Mouse (Mus musculus) spleen, postnatal 36 days (tissue): ENCODE results near the gene Pik3c2b.

Experiments
- DNase-seq, 2 experiments: peaks; one replicate each; pipeline ENCODE4 v3.0.0; 2022; ENCODE audit warnings: low spot score in 2 of 2, mixed read lengths in 1 of 2

Pik3c2b gene

DNA sequence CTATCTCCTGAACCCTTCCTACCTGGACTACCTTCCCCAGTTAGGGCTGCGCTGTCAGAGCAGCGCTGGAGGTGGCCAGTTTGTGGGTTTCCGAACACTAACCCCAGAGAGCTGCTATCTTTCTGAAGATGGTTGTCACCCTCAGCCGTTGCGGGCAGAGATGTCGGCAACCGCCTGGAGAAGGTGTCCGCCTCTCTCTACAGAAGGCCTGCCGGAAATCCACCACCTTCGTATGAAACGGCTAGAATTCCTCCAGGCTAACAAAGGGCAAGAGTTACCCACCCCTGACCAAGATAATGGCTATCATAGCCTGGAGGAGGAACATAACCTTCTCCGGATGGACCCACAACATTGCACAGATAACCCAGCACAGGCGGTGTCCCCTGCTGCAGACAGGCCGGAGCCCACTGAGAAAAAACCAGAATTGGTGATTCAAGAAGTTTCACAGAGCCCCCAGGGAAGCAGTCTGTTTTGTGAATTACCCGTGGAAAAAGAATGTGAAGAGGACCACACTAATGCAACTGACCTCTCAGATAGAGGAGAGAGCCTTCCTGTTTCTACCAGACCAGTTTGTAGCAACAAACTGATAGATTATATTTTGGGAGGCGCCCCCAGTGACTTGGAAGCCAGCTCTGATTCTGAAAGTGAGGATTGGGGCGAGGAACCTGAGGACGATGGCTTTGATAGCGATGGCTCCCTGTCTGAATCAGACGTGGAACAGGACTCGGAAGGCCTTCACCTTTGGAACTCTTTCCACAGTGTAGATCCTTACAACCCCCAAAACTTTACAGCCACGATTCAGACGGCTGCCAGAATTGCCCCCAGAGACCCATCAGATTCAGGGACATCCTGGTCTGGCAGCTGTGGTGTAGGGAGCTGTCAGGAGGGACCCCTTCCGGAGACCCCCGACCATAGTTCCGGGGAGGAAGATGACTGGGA is 87.2 kb downstream of the Pik3c2b start:
- DNase-seq: peak; percentile 22 to 30

DNA sequence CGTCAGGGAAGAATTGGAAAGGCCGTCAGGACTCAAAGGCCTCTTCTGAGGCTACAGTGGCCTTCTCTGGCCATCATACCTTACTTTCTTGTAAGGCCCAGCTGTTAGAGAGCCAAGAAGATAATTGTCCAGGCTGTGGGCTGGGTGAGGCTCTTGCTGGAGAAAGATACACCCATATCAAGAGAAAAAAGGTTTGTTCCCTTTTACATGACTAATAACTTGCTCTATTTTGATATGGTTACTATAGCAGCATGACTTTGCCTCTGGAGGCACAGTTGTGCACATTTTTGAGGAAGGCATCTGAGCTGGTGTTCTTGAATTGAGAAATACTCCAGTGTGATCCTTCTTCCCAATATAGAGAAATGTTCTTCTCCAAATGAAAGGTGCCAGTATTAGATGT is 88.0 kb downstream of the Pik3c2b start:
- peak; percentile 31 to 49 for DNase-seq

DNA sequence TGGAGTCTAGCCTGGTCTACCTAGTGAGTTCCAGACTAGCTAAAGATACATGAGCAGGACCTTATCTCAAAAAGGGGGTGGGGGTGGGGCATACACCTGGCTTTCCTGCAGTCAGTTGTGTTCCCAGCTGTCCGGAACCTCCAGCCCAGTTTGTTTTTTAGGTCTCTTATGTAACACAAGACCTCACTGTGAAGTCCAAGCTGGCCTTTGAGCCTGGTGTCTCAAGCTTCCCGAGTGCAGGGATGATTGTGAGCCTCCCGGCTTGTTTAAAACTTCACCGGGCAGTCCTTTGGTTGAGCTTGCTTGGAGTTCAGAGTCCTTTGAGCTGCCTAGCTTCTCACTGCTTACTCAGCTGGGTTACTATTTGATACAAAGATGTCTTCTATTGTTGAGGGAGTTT is 88.6 kb downstream of the Pik3c2b start:
- no peak for DNase-seq

DNA sequence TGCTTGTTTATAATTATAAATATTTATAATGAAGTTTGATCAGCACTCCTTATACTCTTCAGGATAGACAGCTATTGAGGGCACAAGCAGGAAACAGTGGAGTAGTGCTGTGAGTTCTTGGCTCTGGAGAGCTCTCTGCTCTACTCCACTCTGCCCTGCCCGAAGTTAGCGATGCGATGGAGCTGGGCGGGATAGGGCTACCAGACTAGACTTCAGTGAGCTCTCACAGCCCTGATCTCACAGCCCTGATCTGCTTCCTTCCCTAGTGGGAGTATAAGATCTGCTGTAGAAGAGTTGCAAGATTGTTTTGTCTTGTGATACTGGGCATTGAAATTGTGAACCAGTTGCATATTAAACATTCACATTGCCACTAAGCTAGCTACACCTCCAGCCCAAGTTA is 89.4 kb downstream of the Pik3c2b start:
- peak in 1 of 2 experiments; percentile 27 for DNase-seq

DNA sequence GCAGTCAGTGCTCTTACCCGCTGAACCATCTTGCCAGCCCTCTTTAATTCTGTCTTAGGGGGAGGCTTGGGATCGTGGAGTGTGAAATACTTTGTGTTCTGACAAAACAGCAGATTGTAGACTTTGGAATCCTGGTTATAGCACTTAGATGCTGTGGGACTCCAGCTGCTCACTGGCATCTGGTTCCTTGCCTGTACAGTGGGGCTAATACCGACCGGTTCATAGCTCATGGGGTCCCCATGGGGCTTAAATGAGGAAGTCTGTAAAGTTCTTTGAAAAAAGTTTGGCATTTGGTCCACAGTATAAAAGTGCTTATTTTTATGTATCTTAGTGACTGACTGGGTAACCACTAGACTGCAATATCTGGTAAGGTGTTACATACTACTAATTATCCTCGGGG is 90.3 kb downstream of the Pik3c2b start:
- DNase-seq: peak; percentile 35 to 39

DNA sequence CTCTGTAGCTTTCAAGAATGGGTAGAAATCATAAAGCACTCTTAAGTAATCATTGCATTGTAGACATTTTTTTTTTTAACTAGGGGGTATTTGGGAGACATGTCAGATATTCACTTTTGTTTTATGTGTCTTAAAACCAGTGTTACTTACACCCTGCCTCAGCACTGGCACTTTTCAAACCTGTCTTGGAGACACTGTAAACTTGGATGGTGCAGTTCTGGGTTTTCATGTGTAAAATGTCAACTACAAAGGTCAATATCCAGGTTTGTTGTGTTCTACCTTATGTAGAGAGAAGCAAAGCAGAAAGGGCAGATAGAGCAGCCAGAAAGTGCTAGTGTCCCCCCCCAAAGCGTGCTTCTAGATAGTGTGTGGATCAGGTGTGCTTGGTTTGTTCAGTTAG is 92.9 kb downstream of the Pik3c2b start:
- no peak for DNase-seq

DNA sequence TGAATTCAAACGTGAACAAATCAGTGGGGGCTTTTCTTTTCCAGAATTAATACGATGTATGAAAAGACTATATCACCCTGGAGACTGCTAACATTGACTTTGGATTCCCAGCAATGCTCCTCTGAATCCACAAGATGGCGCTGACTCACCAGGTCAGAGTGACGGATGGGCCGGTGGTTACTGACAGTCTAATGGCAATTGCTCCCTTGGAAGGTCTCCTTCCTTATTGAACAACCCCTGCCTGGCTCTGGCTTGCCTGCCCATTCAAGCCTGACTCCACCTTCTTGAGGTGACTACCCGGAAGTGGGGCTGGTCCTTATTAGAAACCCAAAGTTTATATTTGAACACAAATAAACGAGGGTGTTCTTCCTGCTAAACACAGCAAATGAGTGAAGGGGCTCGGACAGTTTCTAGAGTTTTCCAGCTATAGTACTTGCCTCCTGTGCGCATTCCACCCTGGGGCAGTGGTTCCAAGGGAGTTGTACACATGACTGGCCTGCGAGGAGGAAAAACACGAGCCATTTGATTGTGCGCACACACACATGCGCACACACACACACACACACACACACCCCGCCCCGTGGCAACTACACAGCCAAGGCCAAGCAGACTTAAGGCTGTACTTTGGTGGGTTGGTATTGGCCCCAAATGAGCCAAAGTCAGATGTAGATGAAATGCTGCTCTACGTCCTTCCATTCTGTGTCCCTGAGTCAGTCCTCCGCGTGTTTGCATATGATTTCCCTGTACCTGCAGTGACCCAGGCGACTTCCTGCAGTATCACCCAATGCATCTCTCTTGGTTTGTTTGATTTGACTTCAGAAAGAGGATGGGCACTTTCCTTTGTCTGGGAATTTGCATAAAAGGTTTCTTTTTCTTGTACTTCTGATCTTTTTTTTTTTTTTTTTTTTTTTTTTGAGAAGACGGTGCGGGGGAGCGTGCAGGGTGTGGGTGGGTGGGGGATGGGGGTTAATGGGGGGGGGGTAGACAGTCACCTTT is 100.8 kb downstream of the Pik3c2b start:
- peak; percentile 41 to 62 for DNase-seq

DNA sequence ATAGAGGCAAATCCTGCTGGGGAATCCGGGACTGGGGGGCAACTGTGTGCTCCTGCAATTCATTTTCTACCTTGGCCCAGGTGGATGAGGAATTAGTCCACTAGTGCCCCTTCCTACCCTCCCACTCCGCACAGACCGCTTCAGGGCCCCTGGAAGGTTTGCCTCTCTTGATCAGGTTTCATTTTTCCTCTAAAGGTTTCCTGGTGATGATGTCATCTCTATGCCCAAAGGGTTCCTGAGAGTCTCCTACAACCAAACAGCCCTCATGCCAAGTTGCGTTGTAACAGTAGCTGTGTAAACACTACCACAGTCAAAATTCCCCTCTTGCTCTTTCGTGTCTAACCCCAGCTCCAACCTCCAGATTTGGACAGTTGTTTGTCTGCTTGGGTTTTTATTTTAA is 101.9 kb downstream of the Pik3c2b start:
- no peak for DNase-seq

DNA sequence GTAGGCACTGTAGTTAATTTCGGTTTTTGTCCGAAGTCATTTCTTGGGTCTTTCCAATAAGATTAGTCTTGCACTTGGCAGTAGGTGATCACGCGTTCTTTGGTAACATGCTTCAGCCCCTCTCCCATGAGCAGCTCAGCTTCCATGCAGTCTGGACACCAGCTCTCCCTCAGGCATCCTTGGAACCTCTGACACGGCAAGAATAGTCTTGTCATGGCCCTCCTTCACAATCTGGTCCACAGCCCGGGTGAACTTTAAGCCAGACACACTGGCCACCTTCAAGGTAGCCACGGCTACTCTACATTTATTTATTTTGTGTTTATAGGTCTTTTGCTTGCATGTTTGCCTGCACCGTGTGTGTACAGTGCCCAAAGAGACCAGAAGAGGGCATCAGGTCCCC is 102.7 kb downstream of the Pik3c2b start:
- no peak for DNase-seq

DNA sequence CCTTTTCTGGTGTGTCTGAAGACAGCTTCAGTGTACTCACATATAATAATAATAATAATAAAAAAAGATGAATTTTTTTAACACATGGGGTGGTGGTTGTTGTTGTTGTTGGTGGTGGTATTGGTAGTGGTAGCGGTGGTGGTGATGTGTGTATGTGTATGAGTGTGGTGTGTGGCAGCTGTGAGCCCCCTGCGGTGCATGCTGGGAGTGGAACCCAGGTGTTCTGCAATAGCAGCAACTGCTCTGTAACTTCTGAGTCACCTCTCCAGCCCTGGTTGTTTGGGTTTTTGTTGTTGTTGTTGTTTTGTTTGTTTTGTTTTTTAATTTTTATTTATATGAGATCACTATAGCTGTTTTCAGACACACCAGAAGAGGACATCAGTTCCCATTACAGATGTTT is 105.1 kb downstream of the Pik3c2b start:
- no peak for DNase-seq

DNA sequence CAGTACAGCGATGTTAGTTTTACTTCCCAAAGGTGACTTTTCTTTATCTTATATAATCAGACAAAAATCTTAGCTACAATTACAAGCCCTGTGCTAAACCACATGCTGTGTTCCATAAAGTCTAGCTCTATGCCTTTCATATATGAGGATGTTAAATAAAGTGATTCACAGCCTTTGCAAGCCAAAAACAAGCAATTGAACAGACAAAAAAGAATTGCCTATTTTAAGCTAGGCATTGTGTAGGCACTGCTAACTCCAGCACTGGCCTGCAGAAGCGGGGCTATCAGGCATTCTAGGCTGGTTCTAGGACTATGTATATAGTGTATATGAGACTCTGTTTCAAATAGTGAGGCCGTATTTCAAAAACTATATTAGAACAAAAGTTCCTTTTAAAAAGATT is 106.7 kb downstream of the Pik3c2b start:
- DNase-seq: no peak

DNA sequence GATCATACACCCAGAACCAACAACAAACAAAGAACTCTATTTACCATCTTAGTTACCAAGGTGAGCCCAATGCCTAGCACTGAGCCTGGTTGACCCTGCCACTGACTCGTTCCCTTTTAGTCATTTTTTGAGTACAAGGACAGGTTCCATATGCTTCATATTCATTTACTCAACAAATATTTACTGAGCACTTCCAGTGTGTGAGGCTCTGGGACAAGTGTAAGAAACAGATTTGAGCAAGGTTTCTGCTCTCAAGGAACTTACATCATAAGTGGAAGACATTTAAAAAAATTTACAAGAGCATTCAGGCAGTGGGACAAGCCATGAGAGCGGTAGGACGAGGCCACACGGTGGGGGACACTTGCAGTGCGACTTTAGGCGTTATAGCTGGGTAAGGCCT is 109.8 kb downstream of the Pik3c2b start:
- DNase-seq: no peak
